Mouse (Mus musculus) E14TG2a.4 (cell line): ENCODE results near the gene Fancg.

Experiments
- CTCF ChIP-seq: conservative IDR thresholded peaks from 2 replicates; pipeline ENCODE4 v1.5.1; 2014; ENCODE audit warnings: low read length
- NANOG ChIP-seq: IDR thresholded peaks from 2 replicates; pipeline ENCODE4 v1.6.1; 2014; ENCODE audit warnings: borderline replicate concordance, low read length, mixed read lengths
- POU5F1 ChIP-seq: IDR thresholded peaks from 2 replicates; pipeline ENCODE4 v1.6.1; 2014; ENCODE audit warnings: low read length, borderline replicate concordance

- TF ChIP-seq CTCF (no peak), POU5F1 (no peak), NANOG (no peak)
Observed at GRCm38 (mm10) chr4:43002756-43003439, 7.4 kb downstream of the Fancg start.
